Mouse (Mus musculus): ENCODE results near the gene Ror1. TPM values are rescaled to one million over a fixed set of nuclear protein-coding genes. Genes with fewer than 3 reads are reported as not detected.

The Ror1 gene
- polyA plus RNA-seq, 1 experiment from 2014 or later: 0.47 TPM

GRCm38 (mm10) chr4:100186781-100187180, 91.2 kb downstream of the Ror1 start:
- Histone ChIP-seq H3K36me3 (ENCODE audit: control insufficient read depth, insufficient read depth, low read length) (no peaks in the 10 kb centered on the region), H3K4me3 (ENCODE audit: low read depth, low read length) (no peak overlapping the region), H3K27ac (ENCODE audit: low read depth, low read length) (no peak overlapping the region), H3K27me3 (ENCODE audit: control insufficient read depth, insufficient read depth, low read length) (no peaks in the 10 kb centered on the region), H3K4me1 (ENCODE audit: control insufficient read depth, insufficient read depth, low read length) (no peaks in the 10 kb centered on the region), H3K9ac (replicated peaks; ENCODE audit: low read depth, low read length) (no peak overlapping the region), H3K4me2 (ENCODE audit: low read depth, low read length) (no peak overlapping the region), H3K9me3 (ENCODE audit: control insufficient read depth, low read length) (no peaks in the 10 kb centered on the region)
- no peak for ATAC-seq (ENCODE audit: low read depth)
- WGBS: 91% methylated on average over 8 of the region's 8 CpGs

- Histone ChIP-seq H3K9me3 (ENCODE audit: control insufficient read depth, low read length) (no peaks in the 10 kb centered on the region), H3K27ac (ENCODE audit: low read depth, low read length) (no peak overlapping the region), H3K36me3 (ENCODE audit: control insufficient read depth, insufficient read depth, low read length) (no peaks in the 10 kb centered on the region), H3K4me2 (ENCODE audit: low read depth, low read length) (no peak overlapping the region), H3K9ac (replicated peaks; ENCODE audit: low read depth, low read length) (no peak overlapping the region), H3K4me1 (ENCODE audit: control insufficient read depth, insufficient read depth, low read length) (no peaks in the 10 kb centered on the region), H3K27me3 (ENCODE audit: control insufficient read depth, insufficient read depth, low read length) (no peaks in the 10 kb centered on the region), H3K4me3 (ENCODE audit: low read depth, low read length) (no peak overlapping the region)
- 62% methylated on average over 6 of the region's 6 CpGs for WGBS
- no peak for ATAC-seq (ENCODE audit: low read depth)
These were observed 92.1 kb downstream of the Ror1 start for GRCm38 (mm10) chr4:100187563-100188200.

GRCm38 (mm10) chr4:100188201-100188699, 92.7 kb downstream of the Ror1 start:
- H3K4me3 ChIP-seq (ENCODE audit: low read depth, low read length): no peak overlapping the region
- 45% methylated on average over 4 of the region's 4 CpGs for WGBS
- H3K9me3 ChIP-seq (ENCODE audit: control insufficient read depth, low read length): no peaks in the 10 kb centered on the region
- H3K27ac ChIP-seq (ENCODE audit: low read depth, low read length): no peak overlapping the region
- H3K4me2 ChIP-seq (ENCODE audit: low read depth, low read length): no peak overlapping the region
- H3K36me3 ChIP-seq (ENCODE audit: control insufficient read depth, insufficient read depth, low read length): no peaks in the 10 kb centered on the region
- H3K9ac ChIP-seq (replicated peaks; ENCODE audit: low read depth, low read length): no peak overlapping the region
- H3K4me1 ChIP-seq (ENCODE audit: control insufficient read depth, insufficient read depth, low read length): no peaks in the 10 kb centered on the region
- H3K27me3 ChIP-seq (ENCODE audit: control insufficient read depth, insufficient read depth, low read length): no peaks in the 10 kb centered on the region
- no peak for ATAC-seq (ENCODE audit: low read depth)

GRCm38 (mm10) chr4:100191483-100191882, 95.9 kb downstream of the Ror1 start:
- ATAC-seq (ENCODE audit: low read depth): no peak
- H3K4me3 ChIP-seq (ENCODE audit: low read depth, low read length): no peak overlapping the region

GRCm38 (mm10) chr4:100194136-100194535, 98.5 kb downstream of the Ror1 start:
- no peaks in the 10 kb centered on the region for H3K4me1 ChIP-seq (ENCODE audit: control insufficient read depth, insufficient read depth, low read length)
- H3K9me3 ChIP-seq (ENCODE audit: control insufficient read depth, low read length): no peaks in the 10 kb centered on the region
- ATAC-seq (ENCODE audit: low read depth): no peak
- H3K9ac ChIP-seq (replicated peaks; ENCODE audit: low read depth, low read length): no peak overlapping the region
- H3K27me3 ChIP-seq (ENCODE audit: control insufficient read depth, insufficient read depth, low read length): no peaks in the 10 kb centered on the region
- no peak overlapping the region for H3K4me3 ChIP-seq (ENCODE audit: low read depth, low read length)
- H3K27ac ChIP-seq (ENCODE audit: low read depth, low read length): no peak overlapping the region
- H3K36me3 ChIP-seq (ENCODE audit: control insufficient read depth, insufficient read depth, low read length): no peaks in the 10 kb centered on the region
- 72% methylated on average over 3 of the region's 3 CpGs for WGBS
- no peak overlapping the region for H3K4me2 ChIP-seq (ENCODE audit: low read depth, low read length)

More at GRCm38 (mm10) chr4:100191483-100191882, 95.9 kb downstream of the Ror1 start:
- no peaks in the 10 kb centered on the region for H3K27me3 ChIP-seq (ENCODE audit: control insufficient read depth, insufficient read depth, low read length)
- no peak overlapping the region for H3K27ac ChIP-seq (ENCODE audit: low read depth, low read length)
- no peaks in the 10 kb centered on the region for H3K36me3 ChIP-seq (ENCODE audit: control insufficient read depth, insufficient read depth, low read length)
- no peaks in the 10 kb centered on the region for H3K9me3 ChIP-seq (ENCODE audit: control insufficient read depth, low read length)
- no peaks in the 10 kb centered on the region for H3K4me1 ChIP-seq (ENCODE audit: control insufficient read depth, insufficient read depth, low read length)
- no peak overlapping the region for H3K9ac ChIP-seq (replicated peaks; ENCODE audit: low read depth, low read length)
- WGBS: 84% methylated on average over 6 of the region's 6 CpGs
- no peak overlapping the region for H3K4me2 ChIP-seq (ENCODE audit: low read depth, low read length)

- WGBS: 76% methylated on average over 5 of the region's 5 CpGs
- H3K36me3 ChIP-seq (ENCODE audit: control insufficient read depth, insufficient read depth, low read length): no peaks in the 10 kb centered on the region
- no peak for ATAC-seq (ENCODE audit: low read depth)
These were observed 100.7 kb downstream of the Ror1 start for GRCm38 (mm10) chr4:100196255-100196793.

GRCm38 (mm10) chr4:100198275-100198674, 102.7 kb downstream of the Ror1 start:
- H3K27me3 ChIP-seq (ENCODE audit: control insufficient read depth, insufficient read depth, low read length): no peaks in the 10 kb centered on the region
- no peaks in the 10 kb centered on the region for H3K4me1 ChIP-seq (ENCODE audit: control insufficient read depth, insufficient read depth, low read length)
- no peak for ATAC-seq (ENCODE audit: low read depth)
- H3K36me3 ChIP-seq (ENCODE audit: control insufficient read depth, insufficient read depth, low read length): no peaks in the 10 kb centered on the region
- H3K27ac ChIP-seq (ENCODE audit: low read depth, low read length): no peak overlapping the region
- H3K4me2 ChIP-seq (ENCODE audit: low read depth, low read length): no peak overlapping the region
- H3K9ac ChIP-seq (replicated peaks; ENCODE audit: low read depth, low read length): no peak overlapping the region
- H3K4me3 ChIP-seq (ENCODE audit: low read depth, low read length): no peak overlapping the region
- WGBS: 74% methylated on average over 2 of the region's 2 CpGs
- H3K9me3 ChIP-seq (ENCODE audit: control insufficient read depth, low read length): no peaks in the 10 kb centered on the region

More at GRCm38 (mm10) chr4:100196255-100196793, 100.7 kb downstream of the Ror1 start:
- H3K9ac ChIP-seq (replicated peaks; ENCODE audit: low read depth, low read length): no peak overlapping the region
- no peaks in the 10 kb centered on the region for H3K27me3 ChIP-seq (ENCODE audit: control insufficient read depth, insufficient read depth, low read length)
- no peak overlapping the region for H3K27ac ChIP-seq (ENCODE audit: low read depth, low read length)
- H3K9me3 ChIP-seq (ENCODE audit: control insufficient read depth, low read length): no peaks in the 10 kb centered on the region
- H3K4me3 ChIP-seq (ENCODE audit: low read depth, low read length): no peak overlapping the region
- H3K4me2 ChIP-seq (ENCODE audit: low read depth, low read length): no peak overlapping the region
- H3K4me1 ChIP-seq (ENCODE audit: control insufficient read depth, insufficient read depth, low read length): no peaks in the 10 kb centered on the region

- Histone ChIP-seq H3K36me3 (ENCODE audit: control insufficient read depth, insufficient read depth, low read length) (no peaks in the 10 kb centered on the region), H3K27ac (ENCODE audit: low read depth, low read length) (no peak overlapping the region), H3K9ac (replicated peaks; ENCODE audit: low read depth, low read length) (no peak overlapping the region), H3K4me3 (ENCODE audit: low read depth, low read length) (no peak overlapping the region), H3K9me3 (ENCODE audit: control insufficient read depth, low read length) (no peaks in the 10 kb centered on the region), H3K4me1 (ENCODE audit: control insufficient read depth, insufficient read depth, low read length) (no peaks in the 10 kb centered on the region), H3K27me3 (ENCODE audit: control insufficient read depth, insufficient read depth, low read length) (no peaks in the 10 kb centered on the region), H3K4me2 (ENCODE audit: low read depth, low read length) (no peak overlapping the region)
- 25% methylated on average over 2 of the region's 2 CpGs for WGBS
- ATAC-seq (ENCODE audit: low read depth): no peak
These were observed 105.7 kb downstream of the Ror1 start for GRCm38 (mm10) chr4:100201322-100201721.

- Histone ChIP-seq H3K27me3 (ENCODE audit: control insufficient read depth, insufficient read depth, low read length) (no peaks in the 10 kb centered on the region), H3K9ac (replicated peaks; ENCODE audit: low read depth, low read length) (no peak overlapping the region), H3K27ac (ENCODE audit: low read depth, low read length) (no peak overlapping the region), H3K4me2 (ENCODE audit: low read depth, low read length) (no peak overlapping the region), H3K4me3 (ENCODE audit: low read depth, low read length) (no peak overlapping the region), H3K4me1 (ENCODE audit: control insufficient read depth, insufficient read depth, low read length) (no peaks in the 10 kb centered on the region), H3K36me3 (ENCODE audit: control insufficient read depth, insufficient read depth, low read length) (no peaks in the 10 kb centered on the region), H3K9me3 (ENCODE audit: control insufficient read depth, low read length) (no peaks in the 10 kb centered on the region)
- no peak for ATAC-seq (ENCODE audit: low read depth)
- 76% methylated on average over 5 of the region's 5 CpGs for WGBS
These were observed 107.5 kb downstream of the Ror1 start for GRCm38 (mm10) chr4:100203066-100203465.
